17 mouse cellular contexts compared by ENCODE assay signal in the genomic region with DNA sequence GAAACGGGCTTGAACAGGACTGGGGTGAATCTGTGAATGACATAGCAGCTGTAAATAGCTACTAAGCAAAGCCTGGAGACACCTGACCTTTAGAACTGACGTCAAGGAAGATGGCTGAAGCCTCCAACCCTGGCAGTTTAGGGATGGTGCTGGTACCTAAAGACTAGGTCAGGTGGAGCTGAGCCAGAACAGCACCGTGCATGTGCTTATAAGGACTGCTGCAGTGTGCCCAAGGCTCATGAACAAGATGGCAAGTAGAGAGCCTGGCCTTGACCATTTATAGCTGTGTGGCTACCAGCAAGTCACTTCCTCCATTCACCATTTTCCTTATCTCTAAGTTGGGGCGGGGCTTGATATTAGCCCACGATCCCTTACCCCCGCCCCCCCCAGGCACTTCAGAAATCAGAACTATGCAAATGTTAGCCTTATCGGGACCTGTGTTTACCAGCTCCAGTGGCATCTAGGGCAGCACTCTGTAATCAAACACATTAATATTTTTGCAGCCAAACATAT. TPM values are rescaled to one million over a fixed set of nuclear protein-coding genes. Genes with fewer than 3 reads are reported as not detected.
DNase-seq lines count a peak whose midpoint lies in the region; ATAC-seq and TF ChIP-seq lines count a peak whose summit lies in the region.
"Had no signal": no experiment of that assay in that cellular context is flagged by ENCODE, and none has a peak within 500 bp of the region (broad histone marks: within the 10 kb centered on the region; RNA-seq: fewer than 3 reads in every experiment).

No protein-coding gene starts in this region.

- H3K36me3 ChIP-seq in lung, postnatal 0 days (ENCODE audit: insufficient read depth, low read length), result peaks cover 36% of the 10 kb centered on the region; the same call in 1 of the 2 replicates
- H3K36me3 ChIP-seq in midbrain, embryonic 10.5 days, result peaks cover 67% of the 10 kb centered on the region
- H3K36me3 ChIP-seq: embryonic facial prominence, embryonic 13.5 days had no signal

- H3K4me1 ChIP-seq in lung, postnatal 0 days (ENCODE audit: insufficient read depth, low read depth, low read length), result peaks cover 22% of the 10 kb centered on the region; the same call in 1 of the 2 replicates
- peaks cover 86% of the 10 kb centered on the region for H3K4me1 ChIP-seq in midbrain, embryonic 10.5 days

- intact Hi-C loops in gastrocnemius, postnatal 14 days (cut with DNase I; ENCODE audit: low total_unique reads), result no loop called here

- ATAC-seq in lung, postnatal 0 days, result peak; percentile 21
- peak; percentile 50 for ATAC-seq in megakaryocyte, adult 5-6 weeks (ENCODE audit: poor library complexity, severe bottlenecking)

- H3K27me3 ChIP-seq in lung, postnatal 0 days (replicated peaks; ENCODE audit: insufficient read depth, low read length), result no peaks in the 10 kb centered on the region
- no peaks in the 10 kb centered on the region for H3K27me3 ChIP-seq in midbrain, embryonic 10.5 days (ENCODE audit: low read depth, poor library complexity, severe bottlenecking)

- peak; percentile 76 to 77 for DNase-seq in gastrocnemius, adult 8-10 months (ENCODE audit: low spot score in 2 of 2)
- no peak for DNase-seq in gastrocnemius, postnatal 14 days
- DNase-seq in lung, postnatal 0 days (ENCODE audit: low spot score), result no peak
- no peak for DNase-seq in lung, postnatal 36 days
- DNase-seq in midbrain, embryonic 10.5 days (ENCODE audit: low spot score), result no peak
- DNase-seq in thymus, postnatal 36 days, result no peak
- no peak for DNase-seq in Muller cell, postnatal 12 days (ENCODE audit: inconsistent ontology term)
- DNase-seq: adrenal gland, adult 8-10 months; B cell, adult 2 months; cerebellum, adult 18-20 months; lung, postnatal 4 days; right cerebral cortex, postnatal 25 days; thymus, adult 2 months had no signal

- no peaks in the 10 kb centered on the region for H3K9me3 ChIP-seq in lung, postnatal 0 days (ENCODE audit: low read length)
- no peaks in the 10 kb centered on the region for H3K9me3 ChIP-seq in midbrain, embryonic 10.5 days (replicated peaks)
- H3K9me3 ChIP-seq: embryonic facial prominence, embryonic 13.5 days; neural tube, embryonic 13.5 days had no signal

- H3K4me2 ChIP-seq in lung, postnatal 0 days (replicated peaks; ENCODE audit: low read depth, low read length), result no peak overlapping the region; the same call in 1 of the 2 replicates
- H3K4me2 ChIP-seq: embryonic facial prominence, embryonic 13.5 days; neural tube, embryonic 13.5 days had no signal

- no peak overlapping the region for H3K27ac ChIP-seq in lung, postnatal 0 days (ENCODE audit: low read length)
- no peak overlapping the region for H3K27ac ChIP-seq in midbrain, embryonic 10.5 days (replicated peaks)
- H3K27ac ChIP-seq: embryonic facial prominence, embryonic 13.5 days; liver, embryonic 14.5 days; neural tube, embryonic 13.5 days had no signal

- H3K4me3 ChIP-seq in lung, postnatal 0 days (ENCODE audit: low read depth, low read length), result no peak overlapping the region
- no peak overlapping the region for H3K4me3 ChIP-seq in midbrain, embryonic 10.5 days
- H3K4me3 ChIP-seq: embryonic facial prominence, embryonic 13.5 days; neural tube, embryonic 13.5 days had no signal

- 0 out of 2 replicates have a peak, but pooled peaks have one; percentile 11 for TF ChIP-seq EP300 in lung, postnatal 0 days (IDR thresholded peaks at IDR 0.05)

- 51% methylated on average over 7 of the region's 7 CpGs for WGBS in lung, postnatal 0 days
- 88% methylated on average over 7 of the region's 7 CpGs for WGBS in midbrain, embryonic 10.5 days

- no peak for TF ChIP-seq CTCF in lung, postnatal 0 days (IDR thresholded peaks at IDR 0.05)

- no peak overlapping the region for H3K9ac ChIP-seq in lung, postnatal 0 days (replicated peaks; ENCODE audit: low read depth)
- H3K9ac ChIP-seq: embryonic facial prominence, embryonic 13.5 days; liver, embryonic 14.5 days; neural tube, embryonic 13.5 days had no signal

RNA-seq across cellular contexts. Expression of gene Zbtb16, which starts 9.6 kb away (rescaled TPM):
- total RNA-seq in gastrocnemius, adult 8-10 months (2022), result 100 to 1,000 TPM; 106 to 199 (median 117) TPM
- total RNA-seq in gastrocnemius, postnatal 14 days (2021), result 100 to 1,000 TPM in 1 of 2 experiments, 10 to 100 TPM in 1; 70.1 to 157 TPM
- 3.9 and 19.7 TPM in 2 replicates for polyA plus RNA-seq in lung, postnatal 0 days (2015; fragmentation: Nextera tagmentation; extraction: Ambion mirVana)
- total RNA-seq in megakaryocyte, adult 5-6 weeks (2015), result 1.9 and 3.0 TPM in 2 replicates
- 2.2 and 2.7 TPM in 2 replicates for total RNA-seq in megakaryocyte, adult 5-6 weeks (2017)
- polyA plus RNA-seq in midbrain, embryonic 10.5 days (2016; fragmentation: Nextera tagmentation; extraction: Ambion mirVana), result 39.8 and 48.1 TPM in 2 replicates

Comparison
In these comparisons a context has a peak if more than half of its experiments do, and no peak if none do; other contexts are left out.
1. DNase-seq: peak in gastrocnemius, adult 8-10 months (2 of 2); none in gastrocnemius, postnatal 14 days (single experiment), lung, postnatal 0 days (single experiment), lung, postnatal 36 days (single experiment), midbrain, embryonic 10.5 days (single experiment), thymus, postnatal 36 days (0 of 2) and Muller cell, postnatal 12 days (single experiment).
2. RNA of gene Zbtb16, which starts 9.6 kb away (total RNA-seq): 70.1 to 157 TPM in gastrocnemius, postnatal 14 days and 106 to 199 TPM in gastrocnemius, adult 8-10 months; 1.9 to 3.0 TPM in megakaryocyte, adult 5-6 weeks; every median in the first group is over 10 times any median in the second.